Mouse (Mus musculus) C2C12 (cell line): ENCODE measurements around the gene Disp3. TPM values are rescaled to one million over a fixed set of nuclear protein-coding genes. Genes with fewer than 3 reads are reported as not detected.
A peak's percentile ranks its signal among the peaks of the same experiment; 100 is the strongest.

Experiments used
- H3K27me3 ChIP-seq: one replicate; pipeline ENCODE4 v1.6.1; 2011; ENCODE audit not compliant: control insufficient read depth, insufficient read depth, insufficient read length
- H3K36me3 ChIP-seq: one replicate; pipeline ENCODE4 v1.6.1; 2011; ENCODE audit not compliant: control insufficient read depth, insufficient read depth
- H3K4me3 ChIP-seq: one replicate; pipeline ENCODE4 v1.5.1; 2011; ENCODE audit warnings: mild to moderate bottlenecking, control low read depth; ENCODE audit not compliant: poor library complexity, insufficient read depth, severe bottlenecking
- H3K79me2 ChIP-seq: one replicate; pipeline ENCODE4 v1.6.1; 2011; ENCODE audit not compliant: control insufficient read depth, insufficient read depth
- H3K79me3 ChIP-seq: one replicate; pipeline ENCODE4 v1.6.1; 2011; ENCODE audit warnings: low read depth, control low read depth
- H3ac ChIP-seq: one replicate; pipeline ENCODE3; 2011; ENCODE audit warnings: low read depth; ENCODE audit not compliant: control insufficient read depth, insufficient read length
- CEBPB ChIP-seq: IDR thresholded peaks from one replicate; pipeline ENCODE4 v1.6.1; 2011; ENCODE audit warnings: low read depth, mild to moderate bottlenecking, control low read depth, moderate library complexity
- CTCF ChIP-seq: IDR thresholded peaks from one replicate; pipeline ENCODE4 v1.5.1; 2011; ENCODE audit not compliant: control insufficient read depth, insufficient read depth, insufficient read length
- FOSL1 ChIP-seq: IDR thresholded peaks from one replicate; pipeline ENCODE4 v1.8.0; 2011; ENCODE audit warnings: mild to moderate bottlenecking, low read length; ENCODE audit not compliant: poor library complexity, insufficient read depth, severe bottlenecking
- MAX ChIP-seq: IDR thresholded peaks from one replicate; pipeline ENCODE4 v1.6.1; 2011; ENCODE audit warnings: mild to moderate bottlenecking, control low read depth
- MYOD1 ChIP-seq: IDR thresholded peaks from one replicate; pipeline ENCODE4 v1.6.1; 2011; ENCODE audit warnings: low read depth; ENCODE audit not compliant: control insufficient read depth, insufficient read length
- MYOG ChIP-seq: IDR thresholded peaks from one replicate; pipeline ENCODE4 v1.6.1; 2011; ENCODE audit not compliant: control insufficient read depth, insufficient read length; ENCODE audit errors: extremely low read depth
- USF1 ChIP-seq: IDR thresholded peaks from one replicate; pipeline ENCODE4 v1.6.1; 2011; ENCODE audit warnings: low read depth, mild to moderate bottlenecking, control low read depth, moderate library complexity
- polyA plus RNA-seq: library from polyadenylated mRNA; unstranded; fragments of >200 nt; fragmentation: generic; extraction: Trizol; gene quantifications from one replicate; pipeline ENCODE4 v1.2.1, GENCODE M21; 2012; ENCODE audit warnings: missing spikeins

The Disp3 gene
- polyA plus RNA-seq, 1 experiment = 0.04 TPM

GRCm38 (mm10) chr4:148298720-148299119 lies 11.0 kb upstream of the Disp3 start:
- Histone ChIP-seq H3ac (no peak overlapping the region), H3K36me3 (no peaks in the 10 kb centered on the region), H3K27me3 (peaks cover 7% of the 10 kb centered on the region), H3K79me3 (no peaks in the 10 kb centered on the region), H3K4me3 (no peak overlapping the region), H3K79me2 (no peaks in the 10 kb centered on the region)
- TF ChIP-seq MYOG (no peak), CTCF (no peak), MYOD1 (no peak), USF1 (no peak), CEBPB (no peak), FOSL1 (no peak), MAX (no peak)

GRCm38 (mm10) chr4:148297640-148298039 lies 9.9 kb upstream of the Disp3 start:
- H3K79me2 ChIP-seq = no peaks in the 10 kb centered on the region
- no peaks in the 10 kb centered on the region for H3K79me3 ChIP-seq
- no peaks in the 10 kb centered on the region for H3K36me3 ChIP-seq
- no peak overlapping the region for H3K4me3 ChIP-seq
- no peak for TF ChIP-seq FOSL1
- no peak for TF ChIP-seq USF1
- TF ChIP-seq MYOD1 = no peak
- TF ChIP-seq MYOG = no peak
- TF ChIP-seq MAX = no peak
- TF ChIP-seq CEBPB = no peak
- TF ChIP-seq CTCF = no peak
- H3K27me3 ChIP-seq = peaks cover 3% of the 10 kb centered on the region
- H3ac ChIP-seq = no peak overlapping the region

DNA sequence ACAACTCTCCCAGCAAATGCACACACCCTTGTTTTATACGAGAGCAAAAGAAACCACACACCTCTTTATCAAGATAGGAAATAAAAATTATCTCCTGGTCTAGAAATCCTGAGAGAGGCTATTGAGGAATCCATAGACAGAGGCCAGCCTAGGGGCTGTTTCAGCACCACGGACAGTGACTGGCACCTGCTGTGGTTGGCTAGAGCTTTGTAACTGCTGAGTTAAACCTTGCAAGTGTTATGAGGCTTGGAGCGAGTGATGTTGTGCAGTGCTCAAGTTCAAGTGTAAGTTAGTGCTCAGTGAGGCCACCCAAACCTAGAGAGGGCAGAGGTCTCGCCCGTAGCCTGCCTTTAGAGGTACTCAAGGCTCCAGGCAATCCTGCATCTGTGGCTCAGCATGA lies 5.6 kb upstream of the Disp3 start:
- Histone ChIP-seq H3K36me3 (no peaks in the 10 kb centered on the region), H3ac (no peak overlapping the region), H3K4me3 (no peak overlapping the region), H3K79me2 (no peaks in the 10 kb centered on the region), H3K27me3 (no peaks in the 10 kb centered on the region), H3K79me3 (no peaks in the 10 kb centered on the region)
- TF ChIP-seq MAX (peak; percentile 56), CTCF (no peak), MYOG (no peak)

GRCm38 (mm10) chr4:148291849-148292248 lies 4.1 kb upstream of the Disp3 start:
- no peaks in the 10 kb centered on the region for H3K36me3 ChIP-seq
- H3K79me2 ChIP-seq = no peaks in the 10 kb centered on the region
- no peak overlapping the region for H3ac ChIP-seq
- H3K79me3 ChIP-seq = no peaks in the 10 kb centered on the region
- H3K27me3 ChIP-seq = peaks cover 3% of the 10 kb centered on the region
- no peak overlapping the region for H3K4me3 ChIP-seq
- TF ChIP-seq MYOG (no peak), CTCF (no peak), USF1 (no peak), MYOD1 (no peak), MAX (no peak), FOSL1 (no peak), CEBPB (no peak)

GRCm38 (mm10) chr4:148291080-148291479 lies 3.3 kb upstream of the Disp3 start:
- Histone ChIP-seq H3K4me3 (no peak overlapping the region), H3K36me3 (no peaks in the 10 kb centered on the region), H3K79me2 (no peaks in the 10 kb centered on the region), H3ac (no peak overlapping the region), H3K79me3 (no peaks in the 10 kb centered on the region), H3K27me3 (peaks cover 7% of the 10 kb centered on the region)
- no peak for TF ChIP-seq CEBPB
- TF ChIP-seq MAX = no peak
- no peak for TF ChIP-seq FOSL1

- H3K4me3 ChIP-seq = no peak overlapping the region
- peaks cover 14% of the 10 kb centered on the region for H3K27me3 ChIP-seq
Observed at GRCm38 (mm10) chr4:148288055-148288549, 337 bp upstream of the Disp3 start.

More at GRCm38 (mm10) chr4:148288055-148288549, 337 bp upstream of the Disp3 start:
- no peak overlapping the region for H3ac ChIP-seq
- no peaks in the 10 kb centered on the region for H3K79me3 ChIP-seq
- H3K36me3 ChIP-seq = no peaks in the 10 kb centered on the region
- no peaks in the 10 kb centered on the region for H3K79me2 ChIP-seq
- no peak for TF ChIP-seq USF1
- TF ChIP-seq FOSL1 = no peak
- TF ChIP-seq MAX = no peak
- TF ChIP-seq CTCF = no peak
- no peak for TF ChIP-seq MYOG
- no peak for TF ChIP-seq MYOD1
- TF ChIP-seq CEBPB = no peak
